Mouse (Mus musculus) intestine, embryonic 15.5 days (tissue): Measurements from ENCODE around the gene Asprv1. TPM values are rescaled to one million over a fixed set of nuclear protein-coding genes. Genes with fewer than 3 reads are reported as not detected.

Experiments used
- ATAC-seq: fragments of 200-750 bp; cut with Nextera tagmentation; 2 replicates; pipeline ENCODE4 v1.8.0; 2017; ENCODE audit warnings: moderate TSS enrichment, moderate library complexity
- H3K27ac ChIP-seq: fragments of 300-500 bp; sonication (generic); 2 replicates; pipeline ENCODE4 v1.5.1; 2015; ENCODE audit warnings: mild to moderate bottlenecking, inconsistent platforms
- H3K27me3 ChIP-seq: fragments of 300-500 bp; sonication (generic); replicated peaks from 2 replicates; pipeline ENCODE4 v1.6.1; 2015; ENCODE audit warnings: inconsistent platforms
- H3K36me3 ChIP-seq: fragments of 300-500 bp; sonication (generic); 2 replicates; pipeline ENCODE4 v1.6.1; 2015; ENCODE audit warnings: inconsistent platforms
- H3K4me1 ChIP-seq: fragments of 300-500 bp; sonication (generic); replicated peaks from 2 replicates; pipeline ENCODE4 v1.6.1; 2015; ENCODE audit warnings: inconsistent platforms
- H3K4me2 ChIP-seq: fragments of 300-500 bp; sonication (generic); replicated peaks from 2 replicates; pipeline ENCODE4 v1.6.1; 2015; ENCODE audit warnings: mild to moderate bottlenecking, inconsistent platforms
- H3K4me3 ChIP-seq: fragments of 300-500 bp; sonication (generic); replicated peaks from 2 replicates; pipeline ENCODE4 v1.5.1; 2015; ENCODE audit warnings: inconsistent platforms
- H3K9ac ChIP-seq: fragments of 300-500 bp; sonication (generic); 2 replicates; pipeline ENCODE4 v1.6.1; 2015; ENCODE audit warnings: inconsistent platforms
- H3K9me3 ChIP-seq: fragments of 300-500 bp; sonication (generic); 2 replicates; pipeline ENCODE4 v1.6.1; 2016; ENCODE audit warnings: inconsistent platforms
- WGBS: fragments of 180-500 bp; shearing (Covaris S2); methylation state at CpG from one replicate; pipeline ENCODE4 v1.1.7; 2015; 5-methylcytosine and 5-hydroxymethylcytosine counted together
- polyA plus RNA-seq: library from polyadenylated mRNA; unstranded; fragments of >200 nt; fragmentation: Nextera tagmentation; extraction: Ambion mirVana; gene quantifications from 2 replicates; pipeline ENCODE4 v1.2.1, GENCODE M21; 2015

The Asprv1 gene
- polyA plus RNA-seq, 1 experiment from 2014 or later, result 1.2 TPM

DNA sequence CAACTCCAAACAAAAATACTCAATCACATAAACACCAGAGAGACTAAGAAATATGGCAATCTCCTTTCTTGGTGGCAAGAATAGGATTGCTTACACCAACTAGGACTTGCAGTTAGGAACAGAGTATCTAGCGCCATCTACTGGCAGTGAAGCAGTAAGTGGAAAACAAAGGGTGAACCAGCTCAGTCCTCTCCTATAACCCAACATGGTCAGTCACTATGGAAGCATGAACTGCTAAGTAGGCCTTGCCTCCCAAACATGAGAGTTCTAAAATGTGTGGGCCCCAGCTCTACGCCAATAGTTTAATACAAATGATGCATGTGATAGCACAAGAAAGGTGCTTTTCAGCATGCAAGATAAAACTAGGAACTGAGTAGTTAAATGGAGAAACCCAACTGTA lies 42.9 kb downstream of the Asprv1 start:
- Histone ChIP-seq H3K36me3 (peaks cover 12% of the 10 kb centered on the region), H3K9ac (no peak overlapping the region), H3K27ac (no peak overlapping the region), H3K27me3 (no peaks in the 10 kb centered on the region), H3K4me3 (no peak overlapping the region), H3K9me3 (no peaks in the 10 kb centered on the region), H3K4me2 (no peak overlapping the region), H3K4me1 (peaks cover 7% of the 10 kb centered on the region; the same call in 1 of the 2 replicates)
- 11% methylated on average over 2 of the region's 2 CpGs for WGBS
- ATAC-seq, result no peak

DNA sequence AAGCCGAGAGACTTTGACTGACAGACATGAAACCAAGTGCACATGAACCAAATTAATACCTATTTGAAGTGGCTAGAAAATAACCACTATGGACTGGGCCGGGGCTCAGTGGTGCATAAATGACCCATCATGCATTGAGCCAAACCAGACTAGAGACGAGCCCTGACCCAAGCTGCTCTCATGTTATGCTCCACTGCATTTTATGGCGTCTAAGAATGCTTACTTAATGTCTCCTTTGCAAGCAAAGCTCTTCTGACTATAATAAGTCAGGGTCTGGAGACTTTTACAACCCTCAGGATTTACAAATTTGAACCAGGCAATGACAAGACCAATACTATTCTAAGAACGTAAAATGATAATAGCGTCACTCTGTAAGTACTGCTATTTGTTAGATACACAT lies 50.4 kb downstream of the Asprv1 start:
- no peak overlapping the region for H3K4me3 ChIP-seq
- WGBS, result 65% methylated on average over 6 of the region's 6 CpGs
- peaks cover 39% of the 10 kb centered on the region for H3K36me3 ChIP-seq
- H3K27me3 ChIP-seq, result no peaks in the 10 kb centered on the region
- no peak overlapping the region for H3K27ac ChIP-seq
- H3K4me2 ChIP-seq, result no peak overlapping the region
- H3K4me1 ChIP-seq, result no peaks in the 10 kb centered on the region
- H3K9ac ChIP-seq, result no peak overlapping the region
- no peaks in the 10 kb centered on the region for H3K9me3 ChIP-seq
- no peak for ATAC-seq

Other genes starting within 250 kb of the Asprv1 start
- gene Pcyox1, start 231.0 kb upstream of the Asprv1 start, polyA plus RNA-seq, result 73.9 and 79.8 TPM in 2 replicates
- gene Tia1, start 223.9 kb upstream of the Asprv1 start, polyA plus RNA-seq, result 121 and 132 TPM in 2 replicates
- not detected in 2 replicates for gene Gm44790, start 201.5 kb upstream of the Asprv1 start, polyA plus RNA-seq
- 20.4 and 22.4 TPM in 2 replicates for gene C87436, start 189.8 kb upstream of the Asprv1 start, polyA plus RNA-seq
- gene Pcbp1, start 101.8 kb upstream of the Asprv1 start, polyA plus RNA-seq, result 508 and 561 TPM in 2 replicates
- gene Mxd1, start 41.0 kb downstream of the Asprv1 start, polyA plus RNA-seq, result 13.8 and 14.7 TPM in 2 replicates
- gene Snrnp27, start 56.4 kb downstream of the Asprv1 start, polyA plus RNA-seq, result 96.0 and 105 TPM in 2 replicates
- 31.2 and 31.7 TPM in 2 replicates for gene Gmcl1, start 105.2 kb downstream of the Asprv1 start, polyA plus RNA-seq
- gene Anxa4, start 165.4 kb downstream of the Asprv1 start, polyA plus RNA-seq, result 345 and 376 TPM in 2 replicates
- 13.7 and 14.8 TPM in 2 replicates for gene Aak1, start 221.4 kb downstream of the Asprv1 start, polyA plus RNA-seq